9 mouse cellular contexts compared by ENCODE assay signal in genomic region chr9:75280814-75281213, GRCm38 (mm10). TPM values are rescaled to one million over a fixed set of nuclear protein-coding genes. Genes with fewer than 3 reads are reported as not detected.
DNase-seq lines count a peak whose midpoint lies in the region; ATAC-seq and TF ChIP-seq lines count a peak whose summit lies in the region.
"Had no signal": no experiment of that assay in that cellular context is flagged by ENCODE, and none has a peak within 500 bp of the region (broad histone marks: within the 10 kb centered on the region; RNA-seq: fewer than 3 reads in every experiment).

No protein-coding gene starts in this region.

- no peak overlapping the region for H3K4me2 ChIP-seq in lung, postnatal 0 days (replicated peaks; ENCODE audit: low read depth, low read length)
- H3K4me2 ChIP-seq: limb, embryonic 12.5 days had no signal

- peak; percentile 71 for TF ChIP-seq CTCF in lung, postnatal 0 days (IDR thresholded peaks at IDR 0.05)

- TF ChIP-seq EP300 in lung, postnatal 0 days (IDR thresholded peaks at IDR 0.05): no peak

- H3K27me3 ChIP-seq in lung, postnatal 0 days (replicated peaks; ENCODE audit: insufficient read depth, low read length): no peaks in the 10 kb centered on the region

- no peaks in the 10 kb centered on the region for H3K36me3 ChIP-seq in lung, postnatal 0 days (ENCODE audit: insufficient read depth, low read length)
- H3K36me3 ChIP-seq: limb, embryonic 12.5 days had no signal

- no peak overlapping the region for H3K27ac ChIP-seq in lung, postnatal 0 days (ENCODE audit: low read length)
- H3K27ac ChIP-seq: limb, embryonic 12.5 days had no signal

- peak; percentile 17 to 24 for DNase-seq in layer of hippocampus, postnatal 14 days (ENCODE audit: low spot score in 2 of 2)
- no peak for DNase-seq in layer of hippocampus, adult 9-10 months (ENCODE audit: low spot score)
- DNase-seq in Muller cell, postnatal 12 days (ENCODE audit: inconsistent ontology term): peak; percentile 32
- DNase-seq in brain, adult 2 months (ENCODE audit: low read depth, low spot score): peak; percentile 78
- DNase-seq in gastrocnemius, postnatal 25 days: peak; percentile 25
- DNase-seq in lung, postnatal 0 days (ENCODE audit: low spot score): peak; percentile 53
- peak; percentile 20 to 23 for DNase-seq in thymus, adult 18-20 months

- no peak for ATAC-seq in lung, postnatal 0 days

- H3K4me3 ChIP-seq in lung, postnatal 0 days (ENCODE audit: low read depth, low read length): no peak overlapping the region
- H3K4me3 ChIP-seq: erythroblast, embryonic 14.5 days; limb, embryonic 12.5 days had no signal

- WGBS in lung, postnatal 0 days: 46% methylated on average over 5 of the region's 5 CpGs

- H3K9ac ChIP-seq in lung, postnatal 0 days (replicated peaks; ENCODE audit: low read depth): no peak overlapping the region
- H3K9ac ChIP-seq: limb, embryonic 12.5 days had no signal

- no peaks in the 10 kb centered on the region for H3K9me3 ChIP-seq in lung, postnatal 0 days (ENCODE audit: low read length)
- H3K9me3 ChIP-seq: limb, embryonic 12.5 days had no signal

- H3K4me1 ChIP-seq in lung, postnatal 0 days (ENCODE audit: insufficient read depth, low read depth, low read length): no peaks in the 10 kb centered on the region
- H3K4me1 ChIP-seq: limb, embryonic 12.5 days had no signal

RNA-seq across cellular contexts. Expression of gene Gnb5, which starts 25.3 kb away (rescaled TPM):
- 100 to 1,000 TPM; 115 to 120 TPM for total RNA-seq in layer of hippocampus, postnatal 14 days (2021)
- 10 to 100 TPM; 11.6 to 16.9 TPM for total RNA-seq in gastrocnemius, postnatal 25 days (2021)
- 10.7 and 11.5 TPM in 2 replicates for polyA plus RNA-seq in lung, postnatal 0 days (2015; fragmentation: Nextera tagmentation; extraction: Ambion mirVana)
- polyA plus RNA-seq: erythroblast, embryonic 14.5 days had no signal

RNA-seq across cellular contexts. Expression of gene Myo5c, which starts 49.0 kb away (rescaled TPM):
- total RNA-seq in layer of hippocampus, postnatal 14 days (2021): 1 to 10 TPM in 1 of 2 experiments, under 1 TPM in 1; 0.58 to 1.6 TPM
- 1 to 10 TPM; 6.7 to 7.6 TPM for total RNA-seq in gastrocnemius, postnatal 25 days (2021)
- polyA plus RNA-seq in lung, postnatal 0 days (2015; fragmentation: Nextera tagmentation; extraction: Ambion mirVana): 35.0 and 39.2 TPM in 2 replicates
- polyA plus RNA-seq: erythroblast, embryonic 14.5 days had no signal

Comparison
In these comparisons a context has a peak if more than half of its experiments do, and no peak if none do; other contexts are left out.
1. RNA of gene Gnb5, which starts 25.3 kb away (total RNA-seq): 115 to 120 TPM in layer of hippocampus, postnatal 14 days; 11.6 to 16.9 TPM in gastrocnemius, postnatal 25 days; every median in the first group is over 4 times any median in the second.